Mouse (Mus musculus) midbrain, embryonic 15.5 days (tissue): Measurements from ENCODE around the gene Cage1. TPM values are rescaled to one million over a fixed set of nuclear protein-coding genes. Genes with fewer than 3 reads are reported as not detected.

ENCODE experiments used
- ATAC-seq: fragments of 200-750 bp; cut with Nextera tagmentation; replicated peaks from 2 replicates; pipeline ENCODE4 v1.8.0; 2017; ENCODE audit warnings: moderate TSS enrichment
- H3K27ac ChIP-seq: fragments of 300-500 bp; sonication (generic); 2 replicates; pipeline ENCODE4 v1.5.1; 2015; ENCODE audit warnings: mild to moderate bottlenecking, inconsistent platforms
- H3K27me3 ChIP-seq: fragments of 300-500 bp; sonication (generic); replicated peaks from 2 replicates; pipeline ENCODE4 v1.6.1; 2015; ENCODE audit warnings: inconsistent platforms
- H3K36me3 ChIP-seq: fragments of 300-500 bp; sonication (generic); replicated peaks from 2 replicates; pipeline ENCODE4 v1.6.1; 2015; ENCODE audit warnings: inconsistent platforms
- H3K4me1 ChIP-seq: fragments of 300-500 bp; sonication (generic); 2 replicates; pipeline ENCODE4 v1.6.1; 2015; ENCODE audit warnings: inconsistent platforms
- H3K4me2 ChIP-seq: fragments of 300-500 bp; sonication (generic); 2 replicates; pipeline ENCODE4 v1.6.1; 2015; ENCODE audit warnings: inconsistent platforms, mild to moderate bottlenecking, moderate library complexity
- H3K4me3 ChIP-seq: fragments of 300-500 bp; sonication (generic); 2 replicates; pipeline ENCODE4 v1.5.1; 2015; ENCODE audit warnings: mild to moderate bottlenecking, inconsistent platforms
- H3K9ac ChIP-seq: fragments of 300-500 bp; sonication (generic); 2 replicates; pipeline ENCODE4 v1.6.1; 2015; ENCODE audit warnings: mild to moderate bottlenecking, inconsistent platforms
- H3K9me3 ChIP-seq: fragments of 300-500 bp; sonication (generic); 2 replicates; pipeline ENCODE4 v1.6.1; 2016; ENCODE audit warnings: inconsistent platforms
- WGBS: fragments of 180-500 bp; shearing (Covaris S2); methylation state at CpG from one replicate; pipeline ENCODE4 v1.1.7; 2015; ENCODE audit warnings: mixed read lengths; 5-methylcytosine and 5-hydroxymethylcytosine counted together
- polyA plus RNA-seq: library from polyadenylated mRNA; unstranded; fragments of >200 nt; fragmentation: Nextera tagmentation; extraction: Ambion mirVana; gene quantifications from 2 replicates; pipeline ENCODE4 v1.2.1, GENCODE M21; 2015

Gene Cage1
- polyA plus RNA-seq, 1 experiment from 2014 or later: 4.2 TPM

GRCm38 (mm10) chr13:37974036-37974435, 62.8 kb downstream of the Cage1 start:
- no peak overlapping the region for H3K9ac ChIP-seq
- H3K27me3 ChIP-seq: no peaks in the 10 kb centered on the region
- no peak overlapping the region for H3K4me3 ChIP-seq
- H3K4me1 ChIP-seq: peaks cover 3% of the 10 kb centered on the region; the same call in 1 of the 2 replicates
- H3K4me2 ChIP-seq: no peak overlapping the region
- H3K27ac ChIP-seq: no peak overlapping the region
- WGBS: 86% methylated on average over 6 of the region's 6 CpGs
- ATAC-seq: no peak
- H3K36me3 ChIP-seq: peaks cover 8% of the 10 kb centered on the region; the same call in 1 of the 2 replicates
- no peaks in the 10 kb centered on the region for H3K9me3 ChIP-seq

- no peak overlapping the region for H3K4me2 ChIP-seq
- ATAC-seq: no peak
- H3K4me1 ChIP-seq: peaks cover 10% of the 10 kb centered on the region; the same call in 1 of the 2 replicates
- H3K9ac ChIP-seq: no peak overlapping the region
- H3K4me3 ChIP-seq: no peak overlapping the region
- no peaks in the 10 kb centered on the region for H3K27me3 ChIP-seq
- H3K9me3 ChIP-seq: no peaks in the 10 kb centered on the region
- H3K27ac ChIP-seq: no peak overlapping the region
- WGBS: 91% methylated on average over 11 of the region's 11 CpGs
- H3K36me3 ChIP-seq: 0 out of 2 replicates have a peak, but pooled peaks cover 4% of the 10 kb centered on the region
Measured at GRCm38 (mm10) chr13:37970887-37971530, 65.9 kb downstream of the Cage1 start.

GRCm38 (mm10) chr13:37969988-37970387, 66.9 kb downstream of the Cage1 start:
- Histone ChIP-seq H3K4me1 (peaks cover 10% of the 10 kb centered on the region; the same call in 1 of the 2 replicates), H3K4me3 (no peak overlapping the region), H3K36me3 (no peaks in the 10 kb centered on the region), H3K4me2 (no peak overlapping the region), H3K27me3 (no peaks in the 10 kb centered on the region), H3K9ac (no peak overlapping the region), H3K27ac (no peak overlapping the region; the same call in 1 of the 2 replicates), H3K9me3 (no peaks in the 10 kb centered on the region)
- WGBS: 66% methylated on average over 8 of the region's 8 CpGs
- ATAC-seq: no peak

- no peak overlapping the region for H3K4me3 ChIP-seq
- H3K36me3 ChIP-seq: no peaks in the 10 kb centered on the region
- H3K4me2 ChIP-seq: peak overlapping the region; percentile 27
- no peaks in the 10 kb centered on the region for H3K27me3 ChIP-seq
- no peaks in the 10 kb centered on the region for H3K9me3 ChIP-seq
- no peak overlapping the region for H3K27ac ChIP-seq
- H3K9ac ChIP-seq: no peak overlapping the region
- WGBS: 11% methylated on average over 14 of the region's 14 CpGs
- peaks cover 10% of the 10 kb centered on the region; the same call in 1 of the 2 replicates for H3K4me1 ChIP-seq
- ATAC-seq: no peak; the same call in 1 of the 2 replicates
Measured at GRCm38 (mm10) chr13:37969337-37969736, 67.5 kb downstream of the Cage1 start.

- peak overlapping the region; percentile 17; the same call in 1 of the 2 replicates for H3K4me2 ChIP-seq
- H3K9me3 ChIP-seq: no peaks in the 10 kb centered on the region
- no peaks in the 10 kb centered on the region for H3K36me3 ChIP-seq
- no peak for ATAC-seq
- peaks cover 14% of the 10 kb centered on the region; the same call in 1 of the 2 replicates for H3K4me1 ChIP-seq
- H3K27ac ChIP-seq: 0 out of 2 replicates have a peak overlapping the region, but pooled peaks have one; percentile 12
- no peak overlapping the region for H3K4me3 ChIP-seq
- no peak overlapping the region for H3K9ac ChIP-seq
- WGBS: 48% methylated on average over 10 of the region's 10 CpGs
- H3K27me3 ChIP-seq: no peaks in the 10 kb centered on the region
Measured at GRCm38 (mm10) chr13:37967565-37967964, 69.3 kb downstream of the Cage1 start.

- Histone ChIP-seq H3K9me3 (no peaks in the 10 kb centered on the region), H3K36me3 (no peaks in the 10 kb centered on the region), H3K4me1 (peaks cover 14% of the 10 kb centered on the region; the same call in 1 of the 2 replicates), H3K4me2 (peak overlapping the region; percentile 17; the same call in 1 of the 2 replicates), H3K4me3 (no peak overlapping the region), H3K27me3 (no peaks in the 10 kb centered on the region), H3K9ac (no peak overlapping the region), H3K27ac (0 out of 2 replicates have a peak overlapping the region, but pooled peaks have one; percentile 12)
- ATAC-seq: no peak; the same call in 1 of the 2 replicates
- 48% methylated on average over 12 of the region's 12 CpGs for WGBS
Measured at GRCm38 (mm10) chr13:37967052-37967437, 69.8 kb downstream of the Cage1 start.

- Histone ChIP-seq H3K4me1 (peaks cover 14% of the 10 kb centered on the region; the same call in 1 of the 2 replicates), H3K4me2 (no peak overlapping the region), H3K27me3 (no peaks in the 10 kb centered on the region), H3K27ac (0 out of 2 replicates have a peak overlapping the region, but pooled peaks have one; percentile 12), H3K9ac (no peak overlapping the region), H3K9me3 (no peaks in the 10 kb centered on the region), H3K36me3 (no peaks in the 10 kb centered on the region), H3K4me3 (no peak overlapping the region)
- 77% methylated on average over 15 of the region's 15 CpGs for WGBS
- ATAC-seq: no peak
Measured at GRCm38 (mm10) chr13:37966256-37967051, 70.4 kb downstream of the Cage1 start.

GRCm38 (mm10) chr13:37965126-37965914, 71.5 kb downstream of the Cage1 start:
- 35% methylated on average over 17 of the region's 17 CpGs for WGBS
- Histone ChIP-seq H3K27ac (no peak overlapping the region), H3K27me3 (no peaks in the 10 kb centered on the region), H3K4me1 (peaks cover 14% of the 10 kb centered on the region; the same call in 1 of the 2 replicates), H3K9ac (no peak overlapping the region), H3K4me3 (no peak overlapping the region), H3K9me3 (no peaks in the 10 kb centered on the region), H3K36me3 (no peaks in the 10 kb centered on the region), H3K4me2 (no peak overlapping the region)
- no peak for ATAC-seq

GRCm38 (mm10) chr13:37964128-37965087, 72.5 kb downstream of the Cage1 start:
- Histone ChIP-seq H3K9ac (no peak overlapping the region), H3K27ac (no peak overlapping the region), H3K36me3 (no peaks in the 10 kb centered on the region), H3K27me3 (no peaks in the 10 kb centered on the region), H3K4me3 (no peak overlapping the region), H3K9me3 (no peaks in the 10 kb centered on the region), H3K4me2 (peak overlapping the region; percentile 39; the same call in 1 of the 2 replicates), H3K4me1 (peaks cover 14% of the 10 kb centered on the region; the same call in 1 of the 2 replicates)
- no peak for ATAC-seq
- 36% methylated on average over 20 of the region's 20 CpGs for WGBS

- Histone ChIP-seq H3K9me3 (no peaks in the 10 kb centered on the region), H3K27me3 (no peaks in the 10 kb centered on the region), H3K4me2 (peak overlapping the region; percentile 39), H3K4me1 (peaks cover 10% of the 10 kb centered on the region; the same call in 1 of the 2 replicates), H3K27ac (no peak overlapping the region), H3K36me3 (no peaks in the 10 kb centered on the region), H3K4me3 (peak overlapping the region; percentile 22), H3K9ac (no peak overlapping the region)
- 2% methylated on average over 12 of the region's 12 CpGs for WGBS
- no peak for ATAC-seq
Measured at GRCm38 (mm10) chr13:37963354-37964007, 73.4 kb downstream of the Cage1 start.
